Mouse (Mus musculus) gastrocnemius, postnatal 4 days (tissue): ENCODE measurements at regions not wholly inside any gene's neighbourhood (a gene's known extent, or its start where the extent isn't known, plus 50 kb on each side); places are given as distances from the start of the nearest gene placed in this dataset.

Experiments used
- DNase-seq, 2 experiments: peaks; one replicate each; pipeline ENCODE4 v3.0.0; 2021 to 2022; ENCODE audit warnings: low spot score in 2 of 2, mixed read lengths in 2 of 2

GRCm38 (mm10) chr11:6785471-6785870 is 52.0 kb downstream of the Gm11983 start:
- no peak for DNase-seq

- DNase-seq: no peak
Measured at GRCm38 (mm10) chr11:6782826-6783225, 54.6 kb downstream of the Gm11983 start.

- no peak for DNase-seq
Measured at GRCm38 (mm10) chr11:6779752-6780151, 57.7 kb downstream of the Gm11983 start.

GRCm38 (mm10) chr11:6778596-6779360 is 58.7 kb downstream of the Gm11983 start:
- DNase-seq: no peak

- no peak for DNase-seq
Measured at GRCm38 (mm10) chr11:6777566-6777965, 59.9 kb downstream of the Gm11983 start.

- no peak for DNase-seq
Measured at GRCm38 (mm10) chr11:6774656-6775055, 62.8 kb downstream of the Gm11983 start.

GRCm38 (mm10) chr11:6773951-6774350 is 63.5 kb downstream of the Gm11983 start:
- no peak for DNase-seq

GRCm38 (mm10) chr11:6773364-6773763 is 64.1 kb downstream of the Gm11983 start:
- DNase-seq: no peak

GRCm38 (mm10) chr11:6769437-6769765 is 68.1 kb downstream of the Gm11983 start:
- no peak for DNase-seq

- peak; percentile 67 to 70 for DNase-seq
Measured at GRCm38 (mm10) chr11:6768599-6769436, 68.6 kb downstream of the Gm11983 start.

GRCm38 (mm10) chr11:6766725-6767124 is 70.7 kb downstream of the Gm11983 start:
- no peak for DNase-seq

- no peak for DNase-seq
Measured at GRCm38 (mm10) chr11:6765333-6765957, 72.0 kb downstream of the Gm11983 start.

- no peak for DNase-seq
Measured at GRCm38 (mm10) chr11:6764186-6764585, 73.3 kb downstream of the Gm11983 start.

GRCm38 (mm10) chr11:6763001-6763400 is 74.5 kb downstream of the Gm11983 start:
- no peak for DNase-seq

- DNase-seq: no peak
Measured at GRCm38 (mm10) chr11:6761876-6762628, 75.4 kb downstream of the Gm11983 start.

GRCm38 (mm10) chr11:6759578-6759977 is 77.9 kb downstream of the Gm11983 start:
- no peak for DNase-seq

GRCm38 (mm10) chr11:6739439-6739838 is 81.1 kb downstream of the Ramp3 start:
- DNase-seq: no peak

GRCm38 (mm10) chr11:6738581-6738980 is 80.3 kb downstream of the Ramp3 start:
- DNase-seq: no peak

- DNase-seq: no peak
Measured at GRCm38 (mm10) chr11:6738163-6738562, 79.8 kb downstream of the Ramp3 start.

- DNase-seq: no peak
Measured at GRCm38 (mm10) chr11:6734746-6735430, 76.6 kb downstream of the Ramp3 start.

- DNase-seq: no peak
Measured at GRCm38 (mm10) chr11:6731505-6731904, 73.2 kb downstream of the Ramp3 start.
